Mouse (Mus musculus): ENCODE measurements at regions not wholly inside any gene's neighbourhood (a gene's known extent, or its start where the extent isn't known, plus 50 kb on each side); places are given as distances from the start of the nearest gene placed in this dataset.
"Not testable (repeated sequence)": the region's sequence is repeated elsewhere in the genome, so short reads cannot be mapped to it uniquely, and the experiment has no call there.

- no peak for DNase-seq
Measured at GRCm38 (mm10) chr2:92664939-92665338, 65.4 kb downstream of the Chst1 start.

DNA sequence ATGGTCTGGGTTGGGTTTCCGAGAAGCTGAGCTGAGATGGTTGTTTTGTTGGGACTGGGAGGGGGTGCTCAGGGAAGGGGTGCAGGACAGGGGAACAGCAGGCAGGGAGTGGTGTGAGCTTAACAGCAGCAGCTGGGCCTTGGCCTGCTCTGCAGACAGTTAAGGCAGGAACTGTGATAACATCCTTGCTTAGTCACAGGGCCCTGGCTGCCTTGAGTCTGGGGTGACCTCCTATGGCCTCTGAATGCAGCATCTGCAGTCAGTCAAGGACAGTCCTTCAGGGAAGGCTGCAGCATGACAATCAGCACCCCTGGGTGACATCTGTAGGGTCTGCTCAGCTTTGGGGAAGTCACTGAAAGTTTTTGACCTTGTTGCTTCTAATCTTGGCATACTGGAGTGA lies 67.7 kb downstream of the Chst1 start:
- no peak for DNase-seq

- DNase-seq, result no peak
Measured at GRCm38 (mm10) chr2:92667756-92668155, 68.2 kb downstream of the Chst1 start.

DNA sequence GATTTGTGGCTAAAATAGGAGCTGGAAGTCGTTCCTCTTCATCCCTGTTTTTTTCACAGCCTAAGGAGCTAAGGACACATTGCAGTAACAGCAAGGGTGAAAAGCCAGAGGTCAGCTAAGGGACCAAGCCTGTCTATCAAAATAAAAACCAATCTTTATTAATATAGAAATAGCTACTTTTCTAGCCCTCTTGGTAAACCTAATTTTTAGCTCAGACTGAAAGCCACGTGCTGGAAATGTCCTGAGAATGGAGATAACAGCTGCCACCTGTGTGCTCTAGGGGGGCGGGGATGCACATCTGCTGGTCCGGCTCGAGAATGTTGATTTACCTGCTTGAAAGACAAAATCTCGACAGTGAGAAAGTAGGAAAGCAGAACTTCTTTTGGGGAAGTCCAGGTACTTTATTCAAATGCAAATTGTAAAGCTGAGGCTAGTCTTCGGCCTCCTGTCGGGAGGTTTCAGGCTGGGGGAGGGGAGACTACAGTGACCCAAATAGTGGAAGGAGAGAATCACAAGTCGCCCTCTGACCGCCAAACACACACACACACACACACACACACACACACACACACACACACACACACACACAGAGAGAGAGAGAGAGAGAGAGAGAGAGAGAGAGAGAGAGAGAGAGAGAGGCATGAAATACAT lies 70.0 kb downstream of the Chst1 start:
- DNase-seq, result not testable (repeated sequence)

DNA sequence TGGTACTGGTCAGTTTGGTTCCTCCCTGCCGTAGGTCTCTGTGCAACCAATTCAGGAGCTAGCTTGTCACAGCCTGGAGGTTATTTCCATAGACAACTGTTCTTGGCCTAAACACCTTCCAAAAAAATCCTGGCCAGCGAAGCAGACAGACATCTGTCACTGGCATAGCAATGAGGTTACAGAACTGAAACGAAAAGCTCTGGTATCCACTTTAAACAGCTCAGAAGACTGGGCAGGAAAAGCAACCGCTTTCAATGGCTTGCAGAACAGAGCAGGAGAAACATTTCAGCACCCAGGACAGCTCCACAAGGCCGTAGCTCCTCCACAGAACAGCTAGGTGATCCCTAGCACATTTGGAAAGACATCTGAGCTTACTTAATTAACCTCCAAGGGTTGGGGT lies 72.1 kb downstream of the Chst1 start:
- DNase-seq, result no peak

DNA sequence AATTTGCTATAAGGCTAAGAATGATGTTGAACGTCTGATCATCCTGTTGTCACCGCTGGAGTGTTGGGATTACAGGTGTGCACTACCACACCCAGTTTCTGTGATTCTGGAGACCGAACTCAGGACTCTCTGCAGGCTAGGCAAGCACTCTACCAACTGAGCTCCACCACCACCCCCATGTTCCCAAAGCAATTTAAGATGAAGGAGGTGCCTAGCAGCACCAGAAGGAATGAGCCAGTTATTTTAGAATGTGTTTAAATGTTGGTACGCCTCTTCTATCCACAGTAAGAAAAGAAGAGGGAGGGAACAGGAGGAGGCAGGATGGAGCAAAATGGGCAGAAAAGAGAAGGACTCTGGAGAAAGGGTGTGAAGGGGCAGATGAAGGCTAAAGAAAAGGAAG lies 72.6 kb downstream of the Chst1 start:
- DNase-seq, result no peak

GRCm38 (mm10) chr2:92673064-92673813 lies 73.7 kb downstream of the Chst1 start:
- DNase-seq, result no peak

DNA sequence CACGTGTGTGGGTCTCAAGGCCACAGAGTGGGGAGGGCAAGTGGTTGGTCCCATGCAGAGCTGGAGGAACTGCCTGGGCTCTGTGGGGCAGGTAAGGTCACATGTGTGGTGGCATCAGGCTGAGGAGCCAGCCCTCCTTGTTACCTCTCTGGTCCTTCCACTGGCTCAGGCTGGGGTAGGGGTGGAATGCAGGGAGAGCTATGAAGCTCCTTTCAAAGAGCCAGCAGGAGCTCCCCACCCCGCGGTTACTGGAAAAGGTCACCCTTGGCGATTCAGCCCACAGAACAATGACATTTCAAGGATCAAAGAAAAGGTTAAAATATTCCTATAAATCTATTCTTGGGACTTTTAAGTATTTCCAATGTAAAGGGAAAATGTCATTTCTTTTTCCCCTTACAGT lies 74.4 kb downstream of the Chst1 start:
- DNase-seq, result no peak

GRCm38 (mm10) chr2:92675247-92675646 lies 75.7 kb downstream of the Chst1 start:
- DNase-seq, result peak; percentile 80

DNA sequence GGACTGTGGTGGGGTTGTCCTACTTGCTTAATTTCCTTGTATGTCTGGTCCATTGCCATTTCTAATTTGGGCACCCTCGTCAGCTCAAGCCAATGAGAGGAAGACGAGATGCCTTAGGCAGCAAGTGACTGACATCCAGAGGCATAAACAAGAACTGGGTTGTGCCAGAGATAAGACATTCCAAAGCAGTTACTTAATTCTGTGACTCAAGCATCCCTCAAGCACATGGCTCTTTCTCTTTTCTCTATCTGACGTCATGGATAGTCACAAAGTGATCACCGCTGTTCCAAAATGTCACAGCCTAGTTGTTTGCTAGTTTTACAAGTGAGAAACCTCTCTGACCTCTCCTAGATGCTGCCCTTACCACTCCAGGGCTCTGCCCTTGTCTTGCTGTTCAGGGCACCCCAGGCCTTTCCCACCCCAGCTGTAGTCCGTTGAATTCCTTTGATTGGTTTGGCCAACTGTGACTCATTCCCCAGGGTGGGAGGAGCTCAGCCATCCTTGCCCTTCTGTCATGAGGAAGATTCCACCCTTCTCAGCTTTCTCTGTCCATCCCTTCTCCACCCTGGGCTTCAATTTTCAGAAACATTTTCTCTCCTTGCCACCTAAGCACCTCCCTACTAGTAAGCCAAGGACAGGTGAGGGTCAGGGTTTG lies 78.9 kb downstream of the Chst1 start:
- DNase-seq, result no peak

DNA sequence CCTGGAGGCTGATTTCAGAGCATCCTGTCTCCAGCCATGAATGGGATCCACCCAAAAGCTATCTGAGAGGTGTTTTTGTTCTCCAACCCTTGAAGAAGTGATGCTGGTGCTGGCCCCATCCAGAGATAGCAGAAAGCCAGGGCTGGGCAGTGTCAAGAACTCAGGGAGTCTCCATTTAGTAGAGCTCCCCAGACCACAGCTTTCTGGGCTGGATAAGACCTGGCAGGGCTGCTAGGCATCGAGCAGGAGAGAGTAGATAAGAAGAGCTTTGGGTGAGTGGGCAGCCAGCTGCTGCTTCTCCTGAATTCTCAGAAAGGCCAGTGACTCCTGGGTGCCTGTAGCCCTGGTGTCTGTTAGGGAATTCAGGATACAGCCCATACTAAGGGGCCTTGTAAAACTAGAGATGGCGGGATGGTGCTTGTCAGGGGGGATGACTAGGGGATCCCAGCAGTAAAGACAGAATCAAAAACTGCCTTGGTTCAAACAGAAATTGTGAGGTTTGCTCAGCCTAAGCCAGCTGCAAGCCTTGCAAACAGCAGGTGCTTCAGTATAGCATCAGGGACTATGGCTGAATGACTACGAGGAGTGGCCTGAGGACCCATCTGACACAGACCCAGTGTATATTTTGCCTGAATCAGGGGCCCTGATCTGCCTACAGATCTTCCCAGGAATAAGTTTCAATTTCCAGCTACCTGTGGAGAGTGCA lies 79.6 kb downstream of the Chst1 start:
- DNase-seq, result no peak

GRCm38 (mm10) chr2:92682256-92682655 lies 82.7 kb downstream of the Chst1 start:
- DNase-seq, result no peak

- DNase-seq, result no peak
Measured at GRCm38 (mm10) chr2:92687702-92688101, 88.2 kb downstream of the Chst1 start.

DNA sequence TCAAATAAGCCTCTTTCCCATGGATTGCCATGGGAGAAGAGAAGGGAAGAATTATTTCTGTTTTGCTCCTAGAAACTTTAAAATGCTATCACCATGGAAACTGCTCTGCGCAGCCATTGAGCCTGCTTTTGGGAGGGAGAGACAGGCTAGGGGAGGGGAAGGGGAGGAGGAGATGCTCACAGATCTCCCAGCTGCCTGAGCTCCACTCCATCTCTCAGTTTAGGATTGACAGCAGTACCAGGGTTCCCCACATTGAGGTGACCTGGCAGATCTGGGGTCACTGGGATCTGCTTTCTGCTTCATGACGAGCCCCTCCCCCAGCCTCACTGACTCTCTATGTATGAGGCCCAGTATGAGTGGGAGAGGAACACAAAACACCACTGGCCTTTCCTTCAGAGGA lies 89.7 kb downstream of the Chst1 start:
- DNase-seq, result peak; percentile 58

DNA sequence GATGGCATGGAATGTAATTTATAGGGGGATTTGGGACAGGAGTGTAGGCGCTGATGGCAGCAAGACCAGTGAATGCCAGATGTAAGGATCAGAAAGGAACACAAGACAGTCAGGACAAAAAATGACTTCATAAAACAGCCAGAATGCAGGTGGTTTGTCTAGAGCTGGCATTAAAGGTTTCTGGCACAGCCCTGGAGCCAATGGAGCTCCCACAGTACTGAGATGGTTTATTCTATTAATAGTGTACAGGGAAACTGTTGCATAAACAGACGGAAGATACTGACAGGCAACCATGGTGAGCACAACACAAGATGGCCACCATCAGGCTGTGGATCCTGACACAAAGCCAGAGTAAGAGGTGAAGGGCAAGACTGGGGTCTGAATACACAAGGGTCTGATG lies 90.8 kb downstream of the Chst1 start:
- no peak for DNase-seq

GRCm38 (mm10) chr2:92691438-92691837 lies 91.9 kb downstream of the Chst1 start:
- DNase-seq, result no peak

DNA sequence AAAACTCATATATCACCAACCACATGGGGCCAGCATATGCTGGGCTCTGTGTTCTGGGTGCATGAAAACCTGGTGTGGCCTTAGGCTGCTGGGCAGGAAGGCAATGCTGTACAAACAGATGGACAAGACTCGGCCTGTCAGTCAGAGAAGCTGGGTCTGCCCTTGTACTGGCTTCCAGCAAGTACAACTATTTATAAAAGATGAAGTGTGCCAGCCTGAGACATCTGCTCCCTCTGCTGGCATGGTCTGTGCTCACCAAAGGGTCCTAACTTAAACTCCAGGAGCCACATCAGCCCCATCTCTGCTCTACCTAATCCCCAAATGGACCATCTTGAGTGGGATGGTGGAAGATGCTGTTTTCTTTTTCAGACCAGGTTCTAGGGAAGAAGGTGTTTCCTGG lies 93.1 kb downstream of the Chst1 start:
- DNase-seq, result no peak

- no peak for DNase-seq
Measured at GRCm38 (mm10) chr2:92693024-92693423, 93.5 kb downstream of the Chst1 start.

DNA sequence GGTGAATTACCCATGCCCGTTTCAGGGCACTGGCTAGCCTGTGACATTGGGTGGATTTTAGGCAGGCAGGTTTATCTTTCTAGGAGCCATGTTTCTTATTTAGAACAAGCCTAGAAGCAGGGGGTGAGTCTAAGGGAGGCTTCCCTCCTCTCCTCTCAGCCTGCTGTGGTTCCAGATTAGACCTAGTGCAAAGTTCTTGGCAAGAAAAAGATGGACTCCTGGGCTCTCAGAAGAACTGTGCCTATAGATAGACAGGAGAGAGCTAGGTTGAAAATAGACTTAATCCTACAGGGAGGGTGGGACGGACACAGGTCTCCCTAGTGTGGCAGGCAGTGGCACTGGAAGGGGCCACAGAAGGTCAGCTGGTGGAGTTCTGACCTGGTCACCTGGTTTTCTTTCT lies 95.3 kb downstream of the Chst1 start:
- no peak for DNase-seq

- no peak for DNase-seq
Measured at GRCm38 (mm10) chr2:92695869-92696268, 96.4 kb downstream of the Chst1 start.

GRCm38 (mm10) chr2:92697721-92698120 lies 98.2 kb downstream of the Chst1 start:
- DNase-seq, result no peak

DNA sequence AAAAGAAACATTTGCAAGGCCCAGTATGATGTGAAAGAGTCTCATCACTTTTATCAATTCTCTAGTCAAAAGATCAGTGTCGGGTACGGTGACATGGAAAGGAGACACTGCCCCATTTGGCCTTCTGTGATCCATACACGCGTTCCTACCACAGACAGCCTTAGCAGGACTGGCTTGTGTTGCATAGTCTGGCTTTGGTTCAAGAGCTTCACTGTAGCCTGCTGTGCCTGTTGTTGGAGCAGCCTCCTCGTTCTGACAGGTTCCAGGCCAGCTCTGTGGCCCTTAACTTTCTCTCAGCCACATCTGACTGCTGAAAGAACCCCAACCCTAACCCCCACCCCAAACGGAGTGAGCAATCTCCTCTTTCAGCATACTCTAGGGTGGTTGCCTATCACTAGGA lies 99.9 kb downstream of the Chst1 start:
- DNase-seq, result no peak

DNA sequence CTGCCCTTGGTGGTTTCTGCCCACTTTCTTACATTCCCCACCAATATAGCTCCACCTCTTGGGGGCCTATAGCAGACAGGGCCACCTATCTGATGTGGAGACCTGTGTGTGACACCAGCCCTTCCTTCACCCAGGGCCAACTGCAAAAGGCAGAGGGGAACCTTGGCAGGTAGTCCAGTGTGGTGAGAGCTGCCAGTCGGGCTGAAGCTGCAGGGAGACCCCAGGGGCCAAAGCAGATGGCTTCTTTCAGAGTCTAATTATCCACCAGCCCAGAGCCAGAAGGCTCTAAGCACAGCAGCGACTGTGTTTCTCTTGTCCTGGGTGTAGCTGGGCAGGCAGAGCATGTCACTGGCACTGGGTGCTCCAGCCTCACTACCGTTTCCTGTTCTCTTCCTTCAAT lies 104.5 kb downstream of the Chst1 start:
- DNase-seq, result no peak

DNA sequence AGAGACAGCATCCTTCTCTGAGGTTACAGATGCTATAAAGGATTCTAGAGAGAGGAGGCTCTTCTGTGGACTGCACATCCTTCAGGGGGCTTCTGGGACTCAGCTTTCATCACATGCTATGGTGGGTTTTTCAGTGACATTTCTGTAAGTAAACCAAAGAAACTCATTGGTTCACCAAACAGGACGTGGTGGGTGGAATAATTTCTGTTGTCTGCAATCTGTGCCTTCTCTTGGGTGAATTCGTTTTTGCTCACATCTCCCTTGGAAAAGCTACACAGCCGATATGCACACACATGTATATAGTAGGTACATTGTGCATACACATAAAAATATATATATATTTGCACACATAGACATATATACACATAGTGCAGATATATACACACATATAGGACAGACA lies 110.2 kb downstream of the Chst1 start:
- DNase-seq, result no peak
